Mouse (Mus musculus): Measurements from ENCODE around the gene Pcgf5. TPM values are rescaled to one million over a fixed set of nuclear protein-coding genes. Genes with fewer than 3 reads are reported as not detected.

Gene Pcgf5
- polyA plus RNA-seq (2021; fragmentation: Nextera tagmentation): 11.9 and 12.9 TPM in 2 replicates
- long read RNA-seq, experiment 1, full-length matches to known transcripts: 14 of 33 reads
- long read RNA-seq, experiment 1, partial matches to known transcripts: 4 of 33 reads
- long read RNA-seq, experiment 1, other reads (novel, unspliced or antisense): 15 of 33 reads
- long read RNA-seq, experiment 2, full-length matches to known transcripts: 44 of 77 reads
- long read RNA-seq, experiment 2, partial matches to known transcripts: 9 of 77 reads
- long read RNA-seq, experiment 2, other reads (novel, unspliced or antisense): 24 of 77 reads

GRCm38 (mm10) chr19:36348161-36348800, at the start of gene Pcgf5:
TSS of gene Pcgf5 (plus strand) at chr19:36348309.

Other genes with a start within 250 kb of the Pcgf5 start
- not detected in 2 replicates for gene Ankrd1, start 228.2 kb upstream of the Pcgf5 start, polyA plus RNA-seq (2021; fragmentation: Nextera tagmentation)
- gene Hectd2, start 206.3 kb downstream of the Pcgf5 start, polyA plus RNA-seq (2021; fragmentation: Nextera tagmentation): 5.3 and 6.4 TPM in 2 replicates